Mouse (Mus musculus) liver, adult 2 months (tissue): ENCODE results near the gene Il12rb1.

Experiments used
- CTCF ChIP-seq: fragments of 200-500 bp; IDR thresholded peaks from 2 replicates; pipeline ENCODE4 v1.5.1; 2011; ENCODE audit warnings: low read depth, low read length, control low read depth
- POLR2A ChIP-seq: fragments of 200-500 bp; IDR thresholded peaks from 2 replicates; pipeline ENCODE4 v1.6.1; 2011; ENCODE audit warnings: low read length, control low read depth; ENCODE audit not compliant: insufficient read depth; ENCODE audit errors: extremely low read depth

DNA sequence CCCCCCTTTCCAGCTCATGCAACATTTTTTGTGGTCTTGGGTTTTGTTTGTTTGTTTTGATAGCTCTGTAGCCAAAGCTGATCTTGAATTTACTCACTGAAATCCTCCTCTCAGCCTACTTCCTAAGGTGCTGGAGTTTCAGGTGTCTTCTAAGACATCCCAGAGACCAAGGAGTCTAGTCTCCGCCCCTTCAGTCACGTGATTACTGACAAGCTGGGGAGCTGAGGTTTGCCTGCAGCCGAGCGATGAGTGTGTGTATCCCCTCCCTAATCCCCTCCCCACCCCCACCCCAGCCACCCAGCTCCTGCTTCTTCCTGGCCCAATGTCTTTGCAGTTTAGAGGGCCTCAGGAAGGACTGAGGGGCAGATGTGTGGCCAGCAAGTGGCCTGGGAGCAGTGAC, 49.3 kb downstream of the Il12rb1 start:
- TF ChIP-seq CTCF (no peak), POLR2A (no peak)
